Mouse (Mus musculus): ENCODE data around the gene Srcap.

Gene Srcap

DNA sequence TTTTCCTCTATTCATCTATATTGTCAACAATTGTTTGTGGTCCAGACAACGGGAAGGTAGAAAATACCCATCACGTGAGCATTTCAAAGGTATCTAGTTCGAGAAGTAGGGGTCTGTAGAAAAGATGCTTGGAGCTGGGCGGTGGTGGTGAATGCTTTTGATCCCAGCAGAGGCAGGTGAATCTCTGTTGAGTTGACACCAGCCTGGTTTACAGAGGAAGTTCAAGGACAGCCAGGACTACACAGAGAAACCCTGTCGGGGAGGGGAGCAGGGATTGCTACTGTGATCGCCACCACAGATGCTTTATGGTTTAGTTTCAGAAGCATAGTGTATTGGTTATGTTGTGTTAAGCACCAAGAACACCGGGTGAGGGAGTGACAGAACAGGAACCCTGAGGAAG lies 62.3 kb downstream of the Srcap start:
- DNase-seq (ENCODE audit: low spot score in 2 of 2): no peak

DNA sequence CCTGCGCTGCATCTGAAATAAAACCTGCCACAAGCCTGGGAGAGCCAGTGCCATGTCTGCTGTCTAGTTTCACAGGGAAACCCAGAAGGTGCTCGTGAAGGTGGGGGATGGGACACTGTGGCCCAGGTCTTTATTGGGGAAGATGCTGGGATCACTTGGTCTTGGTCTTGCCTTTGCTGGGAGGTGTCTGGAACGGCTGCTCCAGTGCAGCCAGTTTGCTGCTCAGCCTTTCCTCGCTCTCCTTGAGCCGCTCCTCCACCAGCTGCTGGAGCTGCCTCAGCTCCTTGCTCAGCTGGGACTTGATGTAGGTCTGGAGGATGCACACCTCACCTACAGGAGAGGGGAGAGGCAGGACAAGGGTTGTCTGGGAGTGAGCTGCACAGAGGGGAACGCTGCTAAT lies 71.5 kb downstream of the Srcap start:
- DNase-seq (ENCODE audit: low spot score in 2 of 2): no peak

DNA sequence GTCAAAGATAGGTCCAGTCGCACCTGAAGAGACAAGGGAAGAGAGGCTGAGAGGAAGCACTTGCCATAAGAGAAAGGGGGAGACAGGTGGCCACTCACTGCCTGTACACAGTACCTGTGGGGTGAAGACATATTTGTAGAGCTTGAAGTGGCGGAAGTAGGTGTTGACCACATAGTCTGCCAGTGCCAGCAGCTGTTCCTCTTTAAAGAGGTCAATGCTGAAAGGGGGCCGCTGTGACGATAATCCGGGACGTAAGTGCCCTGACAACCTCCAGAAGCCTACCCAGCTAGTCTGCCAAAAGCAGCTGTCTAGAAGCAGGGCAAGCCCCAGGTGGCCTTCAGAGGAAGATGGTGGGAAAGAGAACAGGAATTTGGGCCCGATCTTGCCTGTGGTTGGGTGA lies 73.2 kb downstream of the Srcap start:
- no peak for DNase-seq (ENCODE audit: low spot score in 2 of 2)

DNA sequence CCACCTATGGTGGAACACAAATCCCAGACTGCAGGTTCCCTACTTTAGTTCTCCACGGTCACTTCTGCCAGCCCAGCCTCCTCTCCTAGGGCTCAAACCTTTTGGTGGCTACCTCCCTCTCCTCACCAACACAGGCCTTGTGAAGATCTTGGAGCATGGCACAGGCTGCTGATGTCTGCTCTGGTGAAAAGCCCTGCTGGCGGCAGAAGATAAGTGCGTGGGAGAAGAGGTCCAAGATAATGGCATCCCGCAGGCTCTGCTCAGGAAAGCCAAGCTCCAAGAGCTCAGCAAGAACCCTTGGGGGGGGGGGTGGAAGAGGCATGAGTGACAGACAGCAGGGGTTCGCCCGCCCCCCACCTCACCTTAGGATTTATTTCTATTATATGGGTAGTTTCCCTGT lies 74.4 kb downstream of the Srcap start:
- no peak for DNase-seq (ENCODE audit: low spot score in 2 of 2)

DNA sequence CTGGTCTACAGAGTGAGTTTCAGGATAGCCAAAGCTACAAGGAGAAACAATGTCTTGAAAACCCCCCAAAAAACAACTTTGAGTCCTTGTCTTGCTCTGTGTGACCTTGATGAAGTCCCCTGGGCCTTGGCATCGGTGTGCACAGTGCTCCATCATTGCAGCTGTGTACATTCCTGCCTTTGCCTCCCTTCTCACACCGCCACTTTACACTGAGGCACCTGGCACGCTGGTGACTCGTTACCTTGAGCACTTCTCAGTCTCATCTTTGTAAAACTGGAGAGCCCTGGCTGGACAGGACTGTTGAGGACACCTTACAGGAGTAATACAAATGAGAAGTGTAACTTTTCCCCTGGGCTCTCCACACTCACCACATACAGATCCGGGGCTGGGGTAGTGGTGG lies 75.4 kb downstream of the Srcap start:
- DNase-seq (ENCODE audit: low spot score in 2 of 2): no peak

DNA sequence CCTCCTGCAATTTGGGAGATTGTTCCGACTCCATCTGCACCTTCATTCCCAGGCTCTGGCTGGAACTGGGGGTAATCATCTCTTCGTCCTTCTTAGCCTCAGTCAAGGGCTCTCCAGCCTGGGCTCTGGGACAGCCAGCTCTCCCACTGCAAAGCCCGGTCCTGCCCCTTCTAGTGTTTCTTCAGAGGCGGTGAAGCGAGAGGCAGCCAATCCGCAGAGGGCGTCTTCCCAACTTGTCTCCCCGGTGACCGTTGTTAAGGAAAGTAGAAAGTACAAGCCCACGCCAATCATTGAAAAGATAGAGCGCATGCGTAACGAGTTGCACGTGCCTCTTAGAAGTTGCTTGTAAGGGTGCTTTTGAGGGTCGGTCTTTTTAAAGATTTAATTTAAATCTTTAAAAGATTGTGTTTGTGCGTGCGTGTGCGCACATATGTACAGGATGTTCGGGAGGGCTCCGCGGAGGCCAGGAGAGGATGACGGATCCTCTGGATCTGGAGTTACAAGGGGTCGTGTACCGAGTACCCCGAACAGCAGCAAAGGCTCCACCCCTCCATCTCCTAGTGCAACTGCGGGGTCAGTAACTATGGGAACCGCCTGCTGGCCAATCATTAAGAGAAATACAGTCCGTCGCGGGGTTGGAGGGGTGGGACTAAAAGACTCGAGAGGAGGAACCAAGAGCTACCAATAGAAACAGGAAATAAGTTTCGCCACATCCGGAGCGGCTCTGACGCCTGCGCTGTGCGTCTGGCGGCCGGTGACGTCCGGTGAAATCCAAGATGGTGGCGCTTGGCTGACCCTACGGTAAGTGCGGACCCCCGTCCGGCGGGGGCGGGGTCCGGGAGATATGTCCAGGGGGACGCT lies 76.5 kb downstream of the Srcap start, which contains the start of the genes Ccdc189 and Rnf40:
Gene Ccdc189, minus strand, starts transcription at position 585 of the 861 bp plus-strand sequence.
Gene Rnf40, plus strand, starts transcription at position 757 of the 861 bp plus-strand sequence.
- DNase-seq (ENCODE audit: low spot score in 2 of 2): peak; percentile 78 to 89

DNA sequence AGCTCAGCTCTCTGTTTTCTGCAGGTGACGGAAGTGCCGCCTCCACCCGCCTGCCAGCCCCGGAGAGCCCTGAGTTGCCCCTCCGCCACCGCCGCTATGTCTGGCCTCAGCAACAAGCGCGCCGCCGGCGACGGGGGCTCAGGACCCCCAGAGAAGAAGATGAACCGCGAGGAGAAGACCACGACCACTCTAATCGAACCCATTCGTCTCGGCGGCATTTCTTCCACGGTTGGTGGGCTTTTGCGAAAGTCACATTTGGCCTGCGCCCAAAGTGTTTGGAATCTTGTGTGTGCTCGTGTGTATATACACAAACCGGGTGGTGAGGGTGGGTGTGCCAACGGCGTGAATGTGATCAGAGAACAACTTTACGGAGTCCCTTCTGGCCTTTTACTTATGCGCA lies 77.1 kb downstream of the Srcap start:
- DNase-seq (ENCODE audit: low spot score in 2 of 2): no peak

DNA sequence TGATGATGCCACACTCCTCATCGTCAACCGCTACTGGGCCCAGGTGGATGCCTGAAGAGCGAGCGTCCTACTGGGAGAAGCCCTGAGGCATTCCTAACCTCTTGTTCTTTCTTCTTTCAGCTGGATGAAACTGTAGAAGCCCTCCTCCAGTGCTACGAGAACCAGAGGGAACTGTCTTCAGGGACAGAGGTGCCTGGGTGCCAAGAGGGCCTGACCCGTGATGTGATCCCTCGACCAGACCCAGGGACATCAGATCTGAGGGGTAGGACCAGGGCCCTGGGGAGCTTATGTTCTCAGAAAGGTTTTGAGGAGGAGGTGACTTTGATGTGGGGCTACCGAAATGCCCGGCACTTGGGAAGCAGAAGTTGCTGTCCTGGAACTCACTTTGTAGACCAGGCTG lies 77.9 kb downstream of the Srcap start:
- no peak for DNase-seq (ENCODE audit: low spot score in 2 of 2)

DNA sequence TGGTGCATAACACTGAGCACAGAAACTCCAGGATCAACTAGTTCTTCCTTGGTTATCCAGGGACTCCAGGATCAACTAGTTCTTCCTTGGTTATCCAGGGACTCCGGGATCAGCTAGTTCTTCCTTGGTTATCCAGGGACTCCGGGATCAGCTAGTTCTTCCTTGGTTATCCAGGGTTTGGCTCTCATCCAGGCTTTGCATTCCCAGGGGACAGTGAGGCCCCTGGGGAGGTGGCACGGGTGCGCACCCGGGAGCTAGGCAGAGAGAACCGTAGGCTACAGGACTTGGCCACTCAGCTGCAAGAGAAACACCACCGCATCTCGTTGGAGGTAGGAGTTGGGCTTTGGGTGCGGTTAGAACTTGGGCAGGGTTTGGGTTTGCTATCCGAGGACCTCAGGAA lies 79.3 kb downstream of the Srcap start:
- no peak for DNase-seq (ENCODE audit: low spot score in 2 of 2)

DNA sequence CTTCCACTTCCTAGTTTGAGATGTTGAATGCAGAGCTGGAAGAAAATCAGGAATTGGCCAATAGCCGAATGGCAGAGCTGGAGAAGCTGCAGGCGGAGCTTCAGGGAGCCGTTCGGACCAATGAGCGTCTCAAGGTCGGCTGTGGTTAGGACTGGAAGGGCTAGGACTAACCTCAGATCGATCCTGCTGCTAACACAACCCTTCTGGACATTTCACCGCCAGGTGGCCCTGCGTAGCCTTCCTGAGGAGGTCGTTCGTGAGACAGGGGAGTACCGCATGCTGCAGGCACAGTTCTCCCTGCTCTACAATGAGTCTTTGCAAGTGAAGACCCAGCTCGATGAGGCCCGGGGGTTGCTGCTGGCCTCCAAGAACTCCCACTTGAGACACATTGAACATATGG lies 80.8 kb downstream of the Srcap start:
- DNase-seq (ENCODE audit: low spot score in 2 of 2): no peak

DNA sequence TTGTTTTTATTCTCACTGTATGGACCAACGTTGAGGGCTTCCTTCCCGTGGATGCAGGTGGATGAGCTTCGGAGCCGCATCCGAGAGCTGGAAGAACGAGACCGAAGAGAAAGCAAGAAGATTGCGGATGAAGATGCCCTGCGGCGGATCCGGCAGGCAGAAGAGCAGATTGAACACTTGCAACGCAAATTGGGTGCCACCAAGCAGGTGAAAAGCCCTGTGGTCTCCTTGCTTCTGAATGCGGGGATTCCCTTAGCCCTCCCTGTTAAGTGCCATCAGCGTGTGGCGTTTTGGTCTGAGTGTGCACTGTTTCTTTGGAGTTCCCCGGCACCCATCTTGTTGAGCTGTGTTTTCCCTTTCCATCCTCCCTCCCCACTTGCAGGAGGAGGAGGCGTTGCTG lies 85.0 kb downstream of the Srcap start:
- DNase-seq (ENCODE audit: low spot score in 2 of 2): no peak

DNA sequence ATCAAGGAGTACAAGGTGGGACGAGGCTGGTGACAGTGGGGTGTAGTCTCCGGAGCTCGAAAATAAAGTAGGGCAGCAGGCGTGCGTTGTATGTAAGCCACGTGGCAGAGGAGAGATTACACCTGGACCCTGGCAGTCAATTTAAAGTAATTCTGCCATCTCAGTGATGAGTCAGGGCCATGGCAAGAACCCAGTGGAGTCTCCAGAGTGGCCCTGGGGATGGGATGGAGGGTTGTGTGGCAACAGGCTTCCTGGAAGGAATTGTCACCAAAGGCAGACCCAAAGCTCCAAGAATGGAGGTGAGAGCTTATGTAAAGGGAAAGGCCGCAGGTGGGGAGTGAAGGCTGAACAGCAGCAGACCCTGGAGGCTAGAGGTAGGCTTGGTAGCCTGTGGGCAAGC lies 88.8 kb downstream of the Srcap start:
- no peak for DNase-seq (ENCODE audit: low spot score in 2 of 2)

DNA sequence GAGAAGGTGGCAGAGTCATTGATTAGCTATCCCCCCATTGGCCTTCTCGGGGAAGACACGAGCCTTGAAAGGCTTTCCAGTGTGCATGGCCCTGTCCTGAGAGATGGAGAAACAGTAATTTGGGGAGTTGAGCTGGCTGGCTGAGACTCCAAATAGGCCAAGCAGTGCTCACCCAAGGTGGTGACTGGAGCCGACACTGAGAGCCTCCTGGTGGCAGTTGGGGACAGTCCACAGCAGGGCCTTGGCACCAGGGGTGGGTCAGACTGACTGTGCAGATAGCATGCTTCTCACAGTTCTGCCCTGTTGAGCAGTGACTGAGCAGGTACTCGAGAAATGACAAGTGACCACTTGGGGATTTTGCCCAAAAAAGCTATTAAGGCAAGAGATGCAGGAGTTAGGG lies 90.0 kb downstream of the Srcap start:
- no peak for DNase-seq (ENCODE audit: low spot score in 2 of 2)

DNA sequence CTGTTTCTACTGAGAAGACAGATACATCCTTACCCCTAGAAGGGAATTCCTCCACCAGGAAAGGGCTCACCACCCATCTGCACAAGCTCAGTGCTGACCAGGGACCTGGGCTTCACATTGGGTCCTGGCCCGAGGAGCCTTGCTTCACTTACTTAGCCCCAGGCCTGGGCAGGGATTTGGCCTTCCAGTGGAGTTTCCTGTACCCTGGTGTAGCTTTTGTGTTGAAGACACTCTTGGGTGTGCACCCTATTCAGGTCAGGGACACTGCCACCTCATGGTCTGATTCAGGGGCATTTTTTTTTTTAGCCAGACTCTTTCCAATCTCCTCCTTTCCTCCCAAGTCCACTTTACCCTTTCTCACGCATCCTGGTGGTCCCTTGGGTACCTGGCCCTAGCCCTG lies 91.1 kb downstream of the Srcap start:
- DNase-seq (ENCODE audit: low spot score in 2 of 2): no peak

DNA sequence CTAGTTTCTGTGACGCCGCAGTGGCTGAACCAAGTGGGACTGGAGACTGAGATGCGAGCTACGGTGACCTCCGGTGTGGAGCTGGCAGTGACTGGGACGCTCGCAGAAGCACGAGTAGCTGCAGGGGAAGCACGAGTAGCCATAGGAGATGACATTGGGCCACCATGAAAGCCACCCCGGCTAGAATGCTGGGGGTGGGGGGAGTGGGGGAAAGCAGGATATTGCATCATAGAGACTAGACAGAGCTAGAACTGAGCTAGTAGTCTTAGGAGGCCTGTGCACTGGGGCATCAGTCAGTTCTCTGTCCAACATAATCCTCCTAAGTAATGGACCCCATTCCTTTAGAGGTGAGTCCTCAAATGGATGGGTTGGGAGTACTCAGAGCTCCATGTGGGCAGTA lies 92.5 kb downstream of the Srcap start:
- DNase-seq (ENCODE audit: low spot score in 2 of 2): no peak

DNA sequence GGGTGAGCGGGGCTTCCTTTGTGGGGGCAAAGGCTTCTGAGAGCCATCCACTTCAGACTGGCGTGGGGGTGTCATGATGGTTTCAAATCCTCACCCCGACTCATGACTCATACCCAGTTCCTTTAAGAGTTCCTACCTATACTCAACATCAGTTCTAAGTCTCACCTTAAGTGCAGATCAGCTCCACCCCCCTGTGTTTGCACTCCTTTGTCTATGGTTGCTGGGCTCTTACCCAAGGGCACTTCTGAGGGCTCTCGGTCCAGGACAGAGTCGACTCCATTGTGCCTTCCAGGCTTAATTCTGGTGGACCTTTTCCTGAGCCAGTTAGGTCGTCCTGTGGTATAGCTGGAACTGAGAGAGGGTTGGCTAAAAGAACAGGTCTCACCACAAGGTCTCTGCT lies 95.4 kb downstream of the Srcap start:
- DNase-seq (ENCODE audit: low spot score in 2 of 2): no peak
